Mouse (Mus musculus): ENCODE results near the gene Gm5901. TPM values are rescaled to one million over a fixed set of nuclear protein-coding genes. Genes with fewer than 3 reads are reported as not detected.

The Gm5901 gene
- polyA plus RNA-seq, 1 experiment from 2014 or later = not detected

- H3K4me1 ChIP-seq = no peaks in the 10 kb centered on the region
- no peak overlapping the region for H3K27ac ChIP-seq
- H3K4me2 ChIP-seq = no peak overlapping the region
- WGBS = 97% methylated on average over 3 of the region's 3 CpGs
- no peak for ATAC-seq (replicated peaks)
- H3K9me3 ChIP-seq = no peaks in the 10 kb centered on the region
- H3K4me3 ChIP-seq = no peak overlapping the region
- peaks cover 28% of the 10 kb centered on the region for H3K36me3 ChIP-seq (replicated peaks)
- no peak overlapping the region for H3K9ac ChIP-seq
- H3K27me3 ChIP-seq (replicated peaks) = no peaks in the 10 kb centered on the region
Measured at GRCm38 (mm10) chr7:105373976-105374375, 862 bp upstream of the Gm5901 start.

DNA sequence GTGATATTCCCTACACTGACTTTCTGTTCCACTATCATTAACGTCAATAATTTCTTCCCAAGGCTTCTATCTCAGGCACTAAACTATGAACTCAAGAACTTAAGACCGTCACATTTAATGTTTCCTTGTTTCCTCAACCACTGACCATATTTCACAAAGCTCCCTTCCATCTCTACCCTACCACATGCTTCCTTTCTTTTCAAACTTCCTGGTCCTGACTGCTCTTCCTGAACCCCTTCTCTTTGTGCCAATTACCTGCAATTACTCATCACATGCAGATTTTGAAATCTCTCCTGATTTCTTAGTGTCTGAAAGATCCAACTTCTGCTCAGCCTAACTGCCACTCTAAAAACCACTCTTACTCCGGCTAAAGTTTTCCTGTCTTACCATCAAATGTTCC, 5.5 kb downstream of the Gm5901 start:
- no peak overlapping the region for H3K4me3 ChIP-seq
- H3K4me2 ChIP-seq = no peak overlapping the region
- peaks cover 64% of the 10 kb centered on the region for H3K36me3 ChIP-seq (replicated peaks)
- 93% methylated on average over 3 of the region's 3 CpGs for WGBS
- H3K4me1 ChIP-seq = no peaks in the 10 kb centered on the region
- no peaks in the 10 kb centered on the region for H3K27me3 ChIP-seq (replicated peaks)
- no peak overlapping the region for H3K27ac ChIP-seq
- no peak overlapping the region for H3K9ac ChIP-seq
- no peak for ATAC-seq (replicated peaks)
- no peaks in the 10 kb centered on the region for H3K9me3 ChIP-seq

DNA sequence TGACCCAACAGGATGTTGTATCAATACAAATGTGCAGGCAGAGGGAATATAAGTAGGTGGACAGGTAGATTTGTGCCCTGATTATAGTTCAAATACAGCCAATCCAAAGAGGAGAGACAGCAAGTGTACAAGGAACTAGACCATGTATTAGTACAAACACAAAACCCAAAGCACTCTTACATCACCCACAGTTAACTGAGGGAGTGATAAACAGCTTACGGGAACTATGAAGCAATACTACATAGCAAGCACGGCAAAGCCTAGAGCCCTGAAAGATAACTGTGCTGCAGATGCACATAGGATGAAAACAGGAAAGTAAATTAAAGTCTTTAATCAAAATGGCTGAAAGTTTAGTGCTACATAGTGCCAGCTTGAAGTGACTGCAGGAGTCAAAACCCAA, 12.9 kb downstream of the Gm5901 start:
- no peak overlapping the region for H3K4me3 ChIP-seq
- 99% methylated on average over 2 of the region's 2 CpGs for WGBS
- H3K27me3 ChIP-seq (replicated peaks) = no peaks in the 10 kb centered on the region
- no peaks in the 10 kb centered on the region for H3K4me1 ChIP-seq
- H3K9me3 ChIP-seq = no peaks in the 10 kb centered on the region
- H3K36me3 ChIP-seq (replicated peaks) = peaks cover 51% of the 10 kb centered on the region
- no peak overlapping the region for H3K27ac ChIP-seq
- no peak overlapping the region for H3K9ac ChIP-seq
- no peak overlapping the region for H3K4me2 ChIP-seq
- ATAC-seq (replicated peaks) = no peak

GRCm38 (mm10) chr7:105390236-105390635, 15.4 kb downstream of the Gm5901 start:
- no peak for ATAC-seq (replicated peaks)
- H3K27ac ChIP-seq = no peak overlapping the region
- no peak overlapping the region for H3K4me3 ChIP-seq
- peaks cover 31% of the 10 kb centered on the region for H3K36me3 ChIP-seq (replicated peaks)
- H3K9me3 ChIP-seq = no peaks in the 10 kb centered on the region
- no peak overlapping the region for H3K4me2 ChIP-seq
- no peaks in the 10 kb centered on the region for H3K4me1 ChIP-seq
- H3K27me3 ChIP-seq (replicated peaks) = no peaks in the 10 kb centered on the region
- H3K9ac ChIP-seq = no peak overlapping the region
- WGBS = 94% methylated on average over 2 of the region's 2 CpGs

- Histone ChIP-seq H3K27ac (no peak overlapping the region), H3K36me3 (replicated peaks) (peaks cover 1% of the 10 kb centered on the region; the same call in 1 of the 2 replicates), H3K4me3 (no peak overlapping the region), H3K9me3 (no peaks in the 10 kb centered on the region), H3K4me2 (no peak overlapping the region), H3K4me1 (peaks cover 19% of the 10 kb centered on the region), H3K9ac (no peak overlapping the region), H3K27me3 (replicated peaks) (no peaks in the 10 kb centered on the region)
- ATAC-seq (replicated peaks) = no peak
- 87% methylated on average over 1 of the region's 1 CpGs for WGBS
Measured at GRCm38 (mm10) chr7:105394606-105395005, 19.8 kb downstream of the Gm5901 start.

DNA sequence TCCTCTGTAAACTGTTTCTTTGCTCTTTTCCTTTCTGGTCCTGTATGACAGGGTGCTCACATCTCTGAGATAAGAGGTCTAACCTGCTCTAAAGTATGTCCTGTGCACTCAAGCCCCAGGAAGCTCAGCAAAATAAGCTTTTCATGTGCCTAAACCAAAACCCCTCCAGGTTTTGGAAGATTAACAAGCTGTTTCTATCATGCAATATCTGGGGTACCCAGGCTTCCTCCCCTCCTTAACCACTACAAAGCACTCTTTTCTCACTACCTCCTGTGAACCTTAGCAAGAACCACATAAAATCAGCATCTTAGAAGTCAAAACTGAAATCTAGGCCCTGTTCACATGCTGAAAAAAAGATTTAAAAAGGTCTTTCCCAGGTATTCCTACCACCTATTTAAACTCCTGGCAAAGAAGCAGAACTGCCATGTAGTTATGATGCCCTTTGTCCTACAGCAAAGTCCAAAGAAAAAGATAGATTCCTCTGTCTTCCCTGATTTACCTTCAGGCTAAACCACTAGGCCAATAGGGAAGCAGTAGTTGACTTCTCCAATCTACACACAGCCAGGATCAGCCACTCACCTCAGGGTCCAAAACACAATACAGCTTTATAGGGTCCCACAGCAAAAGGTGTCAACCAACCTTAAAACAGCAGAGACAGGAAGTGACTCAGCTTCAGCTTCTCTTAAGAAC, 20.4 kb downstream of the Gm5901 start:
- Histone ChIP-seq H3K4me3 (no peak overlapping the region), H3K4me2 (no peak overlapping the region), H3K9ac (no peak overlapping the region), H3K4me1 (peaks cover 19% of the 10 kb centered on the region), H3K27me3 (replicated peaks) (no peaks in the 10 kb centered on the region), H3K9me3 (no peaks in the 10 kb centered on the region), H3K27ac (no peak overlapping the region), H3K36me3 (replicated peaks) (no peaks in the 10 kb centered on the region)
- no peak for ATAC-seq (replicated peaks)

DNA sequence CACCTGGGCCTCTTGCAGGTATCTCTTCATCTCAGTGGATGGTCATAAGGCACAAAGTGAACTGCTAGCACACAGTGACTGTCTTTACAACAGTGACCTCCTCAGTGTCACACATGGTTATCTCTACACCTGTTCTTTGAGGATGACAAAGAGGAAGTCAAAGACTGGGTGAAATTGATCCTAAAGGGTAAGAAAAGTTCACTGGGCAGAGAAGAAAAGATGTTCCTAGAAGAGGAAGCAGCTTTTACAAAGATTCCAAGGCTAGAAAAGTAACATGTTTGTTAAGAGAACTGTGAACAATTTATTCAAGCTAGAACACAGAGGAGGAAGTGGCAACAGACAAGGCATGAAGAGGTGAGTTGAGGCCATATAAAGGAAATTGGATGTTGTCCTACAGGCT, 21.3 kb downstream of the Gm5901 start:
- Histone ChIP-seq H3K27ac (no peak overlapping the region), H3K9me3 (no peaks in the 10 kb centered on the region)

GRCm38 (mm10) chr7:105399058-105399934, 24.5 kb downstream of the Gm5901 start:
- Histone ChIP-seq H3K9ac (peak overlapping the region; percentile 83), H3K4me1 (peaks cover 27% of the 10 kb centered on the region), H3K4me2 (peak overlapping the region; percentile 76), H3K27ac (peak overlapping the region; percentile 81), H3K27me3 (replicated peaks) (no peaks in the 10 kb centered on the region), H3K4me3 (peak overlapping the region; percentile 79), H3K36me3 (replicated peaks) (no peaks in the 10 kb centered on the region), H3K9me3 (no peaks in the 10 kb centered on the region)
- ATAC-seq (replicated peaks) = peak; percentile 74; the same call in 1 of the 2 replicates
- WGBS = 2% methylated on average over 25 of the region's 25 CpGs

More for the DNA sequence above, 21.3 kb downstream of the Gm5901 start:
- no peak for ATAC-seq (replicated peaks)
- H3K4me1 ChIP-seq = peaks cover 25% of the 10 kb centered on the region
- H3K4me3 ChIP-seq = no peak overlapping the region
- H3K36me3 ChIP-seq (replicated peaks) = no peaks in the 10 kb centered on the region
- no peak overlapping the region for H3K9ac ChIP-seq
- no peak overlapping the region for H3K4me2 ChIP-seq
- no peaks in the 10 kb centered on the region for H3K27me3 ChIP-seq (replicated peaks)

DNA sequence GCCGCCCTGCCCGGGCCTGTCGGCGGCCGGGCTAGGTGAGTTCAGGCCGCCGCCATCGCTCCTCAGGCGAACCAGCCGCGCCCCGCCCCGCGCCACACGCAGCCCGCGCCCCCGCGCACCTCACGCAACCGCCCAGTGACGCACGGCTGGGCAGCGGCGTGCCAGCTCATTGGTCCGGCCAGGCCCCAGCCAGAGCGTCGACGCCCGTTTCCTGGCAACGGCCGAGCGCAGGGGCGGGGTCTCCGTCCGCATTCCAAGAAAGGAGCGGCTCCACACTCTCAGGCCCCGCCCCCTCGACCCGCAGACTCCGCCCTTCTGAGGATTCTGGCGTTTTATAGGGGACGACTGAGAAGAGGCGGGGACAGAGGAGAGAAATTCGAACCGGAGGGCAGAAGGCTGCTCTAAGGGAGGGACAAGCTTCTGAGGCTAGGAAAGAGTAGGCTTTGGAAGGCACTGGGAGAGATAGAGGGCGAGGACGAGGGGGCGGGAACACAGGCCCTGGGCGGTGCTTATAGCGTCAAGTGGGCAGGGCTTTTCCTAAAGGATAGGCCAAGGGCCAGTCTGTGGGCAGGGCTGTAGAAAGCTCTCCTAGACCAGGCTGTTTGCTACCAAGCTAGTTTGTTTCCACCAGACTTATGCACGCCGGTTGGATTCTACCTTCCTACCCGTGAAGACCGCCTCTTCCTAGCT, 25.2 kb downstream of the Gm5901 start, which contains the start of gene Fam160a2:
TSS of gene Fam160a2 (minus strand) at position 120 of the 690 bp plus-strand sequence.
- H3K27me3 ChIP-seq (replicated peaks) = no peaks in the 10 kb centered on the region
- WGBS = under 1% methylated on average over 54 of the region's 55 CpGs
- peak within 1 kb of the TSS; percentile 76 for H3K4me2 ChIP-seq
- H3K9me3 ChIP-seq = no peaks in the 10 kb centered on the region
- peak within 1 kb of the TSS; percentile 81 for H3K27ac ChIP-seq
- ATAC-seq (replicated peaks) = peak; percentile 99
- H3K36me3 ChIP-seq (replicated peaks) = no peaks in the 10 kb centered on the region
- peak within 1 kb of the TSS; percentile 83 for H3K9ac ChIP-seq
- peaks cover 27% of the 10 kb centered on the region for H3K4me1 ChIP-seq
- H3K4me3 ChIP-seq = peak within 1 kb of the TSS; percentile 79

GRCm38 (mm10) chr7:105404268-105404667, 29.4 kb downstream of the Gm5901 start, which contains the start of gene Cnga4:
Gene Cnga4 (plus strand): TSS chr7:105404568.
- no peak within 1 kb of the TSS for H3K9ac ChIP-seq
- H3K4me3 ChIP-seq = no peak within 1 kb of the TSS
- peaks cover 10% of the 10 kb centered on the region for H3K4me1 ChIP-seq
- no peaks in the 10 kb centered on the region for H3K9me3 ChIP-seq
- no peaks in the 10 kb centered on the region for H3K36me3 ChIP-seq (replicated peaks)
- ATAC-seq (replicated peaks) = no peak
- WGBS = 83% methylated on average over 5 of the region's 5 CpGs
- H3K27ac ChIP-seq = no peak within 1 kb of the TSS
- no peak within 1 kb of the TSS for H3K4me2 ChIP-seq
- no peaks in the 10 kb centered on the region for H3K27me3 ChIP-seq (replicated peaks)

GRCm38 (mm10) chr7:105406322-105406721, 31.5 kb downstream of the Gm5901 start:
- H3K9me3 ChIP-seq = no peaks in the 10 kb centered on the region
- no peak for ATAC-seq (replicated peaks)
- no peak overlapping the region for H3K9ac ChIP-seq
- no peaks in the 10 kb centered on the region for H3K27me3 ChIP-seq (replicated peaks)
- WGBS = 77% methylated on average over 1 of the region's 1 CpGs
- H3K4me3 ChIP-seq = no peak overlapping the region
- no peaks in the 10 kb centered on the region for H3K4me1 ChIP-seq
- no peak overlapping the region for H3K4me2 ChIP-seq
- no peaks in the 10 kb centered on the region for H3K36me3 ChIP-seq (replicated peaks)
- H3K27ac ChIP-seq = no peak overlapping the region
